Mouse (Mus musculus): ENCODE results near the gene Ell2.

The Ell2 gene

GRCm38 (mm10) chr13:75817183-75817582, 110.6 kb downstream of the Ell2 start:
- DNase-seq (ENCODE audit: low spot score), result no peak

DNA sequence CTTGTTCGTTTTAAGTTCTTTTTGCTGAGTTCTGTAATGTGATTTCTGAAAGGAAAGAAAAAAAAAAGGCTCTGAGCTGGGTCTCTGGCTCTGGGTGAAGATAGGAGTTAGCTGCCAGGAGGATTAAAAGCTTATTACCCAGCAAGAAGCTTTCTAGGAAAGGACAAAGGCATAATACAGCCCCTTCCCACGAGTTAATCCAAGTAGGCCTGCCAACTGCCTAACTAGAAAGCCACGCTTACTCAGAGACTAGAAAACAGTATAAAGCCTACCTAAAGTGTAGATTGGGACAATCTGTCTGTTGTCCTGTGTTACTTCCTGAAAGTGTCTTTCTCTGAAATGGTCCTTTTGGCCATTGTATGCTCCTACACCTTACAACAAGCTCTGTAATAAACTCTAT, 111.9 kb downstream of the Ell2 start:
- no peak for DNase-seq (ENCODE audit: low spot score)

DNA sequence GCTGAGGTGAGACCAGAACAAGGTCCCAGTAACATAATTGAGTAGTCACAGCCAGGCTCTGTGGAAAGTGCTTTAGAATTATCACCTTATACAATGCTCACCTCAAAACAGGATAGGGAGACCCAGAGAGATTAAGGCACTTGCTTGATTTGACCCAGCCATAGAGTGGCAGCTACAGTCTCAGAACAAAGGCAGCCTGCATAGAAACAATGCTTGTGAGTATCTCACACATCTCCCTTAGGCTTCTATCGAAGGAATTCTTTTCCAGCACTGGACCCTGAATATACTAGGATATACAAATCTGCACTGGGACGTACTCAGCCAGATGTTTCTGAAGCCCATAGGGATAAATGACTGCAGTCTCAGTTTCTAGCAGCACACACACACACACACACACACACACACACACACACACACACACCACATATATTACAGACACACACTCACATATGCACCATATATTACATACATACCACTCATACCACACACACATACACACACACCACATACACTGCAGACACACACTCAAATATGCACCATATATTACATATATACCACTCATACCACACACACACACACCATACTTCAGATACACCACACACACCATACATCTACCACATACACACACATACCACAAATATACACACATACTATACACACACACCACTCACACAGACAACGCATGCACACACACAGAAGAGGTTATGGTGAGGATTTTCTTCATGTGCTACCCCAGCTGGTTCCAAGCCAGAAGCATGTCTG, 112.6 kb downstream of the Ell2 start:
- DNase-seq (ENCODE audit: low spot score), result no peak

- no peak for DNase-seq (ENCODE audit: low spot score)
Measured at GRCm38 (mm10) chr13:75819898-75820297, 113.3 kb downstream of the Ell2 start.
